Mouse (Mus musculus) stomach, postnatal 0 days (tissue): ENCODE measurements around the gene Gm45837. TPM values are rescaled to one million over a fixed set of nuclear protein-coding genes. Genes with fewer than 3 reads are reported as not detected.

Experiments
- ATAC-seq: fragments of 200-750 bp; cut with Nextera tagmentation; 2 replicates; pipeline ENCODE4 v1.8.0; 2017; ENCODE audit not compliant: low FRiP score, low TSS enrichment
- DNase-seq: peaks from one replicate; pipeline ENCODE4 v3.0.0-alpha.2; 2016; ENCODE audit warnings: low spot score
- H3K27ac ChIP-seq: fragments of 300-500 bp; sonication (generic); replicated peaks from 2 replicates; pipeline ENCODE4 v1.5.1; 2014; ENCODE audit warnings: mild to moderate bottlenecking, control low read depth
- H3K27me3 ChIP-seq: fragments of 300-500 bp; sonication (generic); 2 replicates; pipeline ENCODE4 v1.6.1; 2014; ENCODE audit warnings: low read length; ENCODE audit not compliant: control insufficient read depth, insufficient read depth
- H3K36me3 ChIP-seq: fragments of 300-500 bp; sonication (generic); 2 replicates; pipeline ENCODE4 v1.6.1; 2014; ENCODE audit warnings: low read length, mixed read lengths; ENCODE audit not compliant: control insufficient read depth, insufficient read depth
- H3K4me1 ChIP-seq: fragments of 300-500 bp; sonication (generic); replicated peaks from 2 replicates; pipeline ENCODE4 v1.6.1; 2014; ENCODE audit warnings: antibody characterized with exemption; ENCODE audit not compliant: control insufficient read depth, insufficient read depth
- H3K4me2 ChIP-seq: fragments of 300-500 bp; sonication (generic); replicated peaks from 2 replicates; pipeline ENCODE4 v1.6.1; 2014; ENCODE audit warnings: low read depth, mild to moderate bottlenecking, control low read depth, moderate library complexity
- H3K4me3 ChIP-seq: fragments of 300-500 bp; sonication (generic); 2 replicates; pipeline ENCODE4 v1.5.1; 2014; ENCODE audit warnings: low read depth, low read length, control low read depth
- H3K9ac ChIP-seq: fragments of 300-500 bp; sonication (generic); 2 replicates; pipeline ENCODE4 v1.6.1; 2014; ENCODE audit warnings: mild to moderate bottlenecking, low read length, control low read depth, mixed read lengths
- H3K9me3 ChIP-seq: fragments of 300-500 bp; sonication (generic); 2 replicates; pipeline ENCODE4 v1.6.1; 2016; ENCODE audit warnings: low read length; ENCODE audit not compliant: control insufficient read depth
- CTCF ChIP-seq: IDR thresholded peaks from 2 replicates; pipeline ENCODE4 v1.5.1; 2016; ENCODE audit warnings: antibody characterized with exemption, low read depth, mild to moderate bottlenecking, moderate library complexity
- EP300 ChIP-seq: optimal IDR thresholded peaks from 2 replicates; pipeline ENCODE3; 2016; ENCODE audit warnings: antibody characterized with exemption
- WGBS: fragments of 180-500 bp; shearing (Covaris S2); extraction: QIAGEN DNeasy Blood & Tissue Kit; methylation state at CpG from one replicate; pipeline ENCODE4 v1.1.7; 2014; 5-methylcytosine and 5-hydroxymethylcytosine counted together
- polyA plus RNA-seq: library from polyadenylated mRNA; unstranded; fragments of >200 nt; fragmentation: Nextera tagmentation; extraction: Ambion mirVana; gene quantifications from 2 replicates; pipeline ENCODE4 v1.2.1, GENCODE M21; 2015

The Gm45837 gene
- polyA plus RNA-seq, 1 experiment from 2014 or later, result 0.24 TPM

DNA sequence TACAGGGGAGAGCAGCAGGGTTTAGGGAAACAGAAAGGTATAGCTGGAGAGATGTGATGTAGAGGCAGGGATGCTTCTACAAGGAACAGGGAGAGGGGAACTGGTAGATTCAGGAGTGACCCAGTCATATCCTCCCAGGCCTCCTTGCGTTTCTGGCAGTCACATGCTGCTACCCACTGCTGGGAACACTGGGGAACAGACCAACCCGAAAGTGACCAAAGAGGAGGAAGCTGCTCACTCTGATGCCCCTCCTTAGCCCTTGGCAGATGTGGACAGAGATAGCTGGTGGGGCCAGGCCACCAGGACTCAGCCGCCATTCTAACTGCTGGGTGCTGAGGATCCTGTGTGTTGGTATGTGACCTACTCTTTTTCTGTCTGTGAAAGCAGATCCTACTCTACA lies 26.9 kb upstream of the Gm45837 start:
- Histone ChIP-seq H3K4me2 (no peak overlapping the region), H3K9ac (no peak overlapping the region), H3K27ac (no peak overlapping the region; the same call in 1 of the 2 replicates), H3K4me1 (peaks cover 7% of the 10 kb centered on the region; the same call in 1 of the 2 replicates), H3K36me3 (peaks cover 6% of the 10 kb centered on the region; the same call in 1 of the 2 replicates), H3K27me3 (no peaks in the 10 kb centered on the region), H3K9me3 (no peaks in the 10 kb centered on the region), H3K4me3 (no peak overlapping the region)
- no peak for TF ChIP-seq CTCF
- no peak for TF ChIP-seq EP300
- ATAC-seq, result no peak
- WGBS, result 71% methylated on average over 3 of the region's 3 CpGs
- DNase-seq, result no peak

DNA sequence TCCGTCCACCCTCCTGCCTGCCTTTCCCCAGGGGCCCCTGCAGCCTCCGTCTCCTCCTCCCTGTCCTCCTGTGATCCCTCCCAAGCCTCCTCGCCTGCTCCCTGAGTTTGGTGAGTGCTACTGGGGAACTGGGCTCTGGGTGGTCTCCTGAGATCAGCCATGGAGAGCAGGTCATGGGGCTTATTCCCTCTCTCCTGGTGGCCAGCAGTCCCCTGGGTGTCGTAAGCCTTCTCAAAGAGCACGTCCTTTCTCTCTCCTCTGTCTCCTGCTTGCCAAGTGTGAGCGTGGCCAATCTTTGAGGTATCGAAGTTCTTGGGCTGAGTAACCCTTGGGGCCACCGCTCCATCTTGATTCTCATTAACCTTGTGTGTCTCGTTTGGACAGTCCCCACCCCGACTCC lies 25.8 kb upstream of the Gm45837 start:
- H3K36me3 ChIP-seq, result peaks cover 6% of the 10 kb centered on the region; the same call in 1 of the 2 replicates
- peak overlapping the region; percentile 47; the same call in 1 of the 2 replicates for H3K9ac ChIP-seq
- 34% methylated on average over 10 of the region's 10 CpGs for WGBS
- H3K27ac ChIP-seq, result peak overlapping the region; percentile 75
- no peaks in the 10 kb centered on the region for H3K9me3 ChIP-seq
- H3K4me3 ChIP-seq, result no peak overlapping the region
- no peaks in the 10 kb centered on the region for H3K27me3 ChIP-seq
- TF ChIP-seq CTCF, result no peak
- TF ChIP-seq EP300, result no peak
- DNase-seq (no peak), ATAC-seq (no peak; the same call in 1 of the 2 replicates)
- H3K4me1 ChIP-seq, result peaks cover 7% of the 10 kb centered on the region; the same call in 1 of the 2 replicates
- peak overlapping the region; percentile 31 for H3K4me2 ChIP-seq

- TF ChIP-seq EP300 (no peak), CTCF (no peak)
- Histone ChIP-seq H3K36me3 (peaks cover 10% of the 10 kb centered on the region; the same call in 1 of the 2 replicates), H3K27ac (peak overlapping the region; percentile 77), H3K9me3 (no peaks in the 10 kb centered on the region), H3K4me3 (no peak overlapping the region), H3K27me3 (no peaks in the 10 kb centered on the region), H3K4me1 (peaks cover 7% of the 10 kb centered on the region; the same call in 1 of the 2 replicates), H3K4me2 (peak overlapping the region; percentile 31), H3K9ac (no peak overlapping the region)
- DNase-seq (peak; percentile 65), ATAC-seq (peak; percentile 49)
- WGBS, result 12% methylated on average over 6 of the region's 6 CpGs
Measured at GRCm38 (mm10) chr7:101385331-101385733, 25.4 kb upstream of the Gm45837 start.

DNA sequence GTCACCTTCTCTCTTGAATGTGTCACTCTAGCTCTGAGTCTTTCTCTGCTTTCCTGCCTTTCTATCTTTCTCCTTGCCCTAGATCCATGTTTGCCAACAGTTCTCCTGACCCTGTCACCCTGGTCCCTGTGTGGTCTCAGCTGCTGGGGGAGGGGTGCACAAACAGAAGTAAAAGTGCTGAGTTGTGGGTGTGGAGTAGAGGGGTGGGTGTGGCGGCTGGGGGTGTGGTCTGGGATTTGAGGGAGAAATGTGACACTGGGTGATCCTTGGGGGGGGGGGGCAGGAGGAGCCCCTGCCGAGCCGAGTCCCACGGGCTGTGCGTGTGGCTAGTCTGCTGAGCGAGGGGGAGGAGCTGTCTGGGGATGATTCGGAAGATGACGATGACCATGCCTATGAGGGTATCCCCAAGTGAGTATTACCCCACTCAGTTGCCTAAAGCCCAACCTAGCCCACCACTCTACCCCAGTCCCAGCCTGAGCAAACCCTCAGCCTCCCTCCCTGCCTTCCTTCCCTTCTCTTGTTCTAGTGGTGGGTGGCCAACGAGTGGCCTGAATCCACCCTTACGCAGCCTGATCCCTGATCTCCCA lies 24.7 kb upstream of the Gm45837 start:
- H3K4me2 ChIP-seq, result peak overlapping the region; percentile 31
- no peak overlapping the region for H3K4me3 ChIP-seq
- TF ChIP-seq EP300, result no peak
- no peak for TF ChIP-seq CTCF
- H3K27me3 ChIP-seq, result no peaks in the 10 kb centered on the region
- peaks cover 7% of the 10 kb centered on the region; the same call in 1 of the 2 replicates for H3K4me1 ChIP-seq
- H3K9ac ChIP-seq, result no peak overlapping the region
- peak overlapping the region; percentile 77 for H3K27ac ChIP-seq
- peak; percentile 38 for DNase-seq
- peaks cover 11% of the 10 kb centered on the region; the same call in 1 of the 2 replicates for H3K36me3 ChIP-seq
- WGBS, result 34% methylated on average over 10 of the region's 10 CpGs
- no peaks in the 10 kb centered on the region for H3K9me3 ChIP-seq
- ATAC-seq, result peak; percentile 19

GRCm38 (mm10) chr7:101389256-101389655 lies 21.4 kb upstream of the Gm45837 start:
- Histone ChIP-seq H3K36me3 (peaks cover 11% of the 10 kb centered on the region; the same call in 1 of the 2 replicates), H3K27ac (no peak overlapping the region), H3K27me3 (no peaks in the 10 kb centered on the region), H3K4me2 (no peak overlapping the region), H3K4me1 (peaks cover 7% of the 10 kb centered on the region; the same call in 1 of the 2 replicates), H3K9ac (no peak overlapping the region), H3K4me3 (no peak overlapping the region), H3K9me3 (no peaks in the 10 kb centered on the region)
- TF ChIP-seq CTCF (no peak), EP300 (no peak)
- ATAC-seq (no peak), DNase-seq (no peak)
- 88% methylated on average over 6 of the region's 6 CpGs for WGBS

GRCm38 (mm10) chr7:101391909-101392479 lies 18.7 kb upstream of the Gm45837 start:
- no peak overlapping the region for H3K4me3 ChIP-seq
- H3K27me3 ChIP-seq, result no peaks in the 10 kb centered on the region
- H3K4me2 ChIP-seq, result no peak overlapping the region
- H3K4me1 ChIP-seq, result no peaks in the 10 kb centered on the region
- no peaks in the 10 kb centered on the region for H3K9me3 ChIP-seq
- H3K36me3 ChIP-seq, result peaks cover 22% of the 10 kb centered on the region
- peak overlapping the region; percentile 91 for H3K27ac ChIP-seq
- 48% methylated on average over 4 of the region's 4 CpGs for WGBS
- ATAC-seq (no peak), DNase-seq (no peak)
- H3K9ac ChIP-seq, result no peak overlapping the region
- TF ChIP-seq EP300 (no peak), CTCF (no peak)
